Mouse (Mus musculus) embryo, embryonic 10 days (tissue): ENCODE results near the gene Pknox1.

Source experiments
- DNase-seq: peaks from one replicate; pipeline ENCODE4 v3.0.0-alpha.2; 2015; ENCODE audit warnings: low spot score

Gene Pknox1

DNA sequence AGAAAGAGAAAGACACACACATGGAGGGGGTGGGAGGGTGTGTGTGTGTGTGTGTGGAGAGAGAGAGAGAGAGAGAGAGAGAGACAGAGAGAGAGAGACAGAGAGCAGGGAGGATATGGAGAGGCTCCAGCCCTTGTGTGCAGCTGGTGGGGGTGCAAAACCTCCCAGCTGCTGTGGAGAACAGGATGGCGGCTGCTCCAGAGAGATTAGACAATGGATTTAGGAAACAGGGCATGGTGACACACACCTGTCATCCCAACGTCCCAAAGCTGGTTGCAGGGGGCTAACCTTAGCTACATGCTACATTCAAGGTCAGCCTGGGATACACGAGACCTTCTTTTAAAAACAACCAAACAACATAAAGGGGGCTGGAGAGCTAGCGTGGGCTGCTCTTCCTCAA is 8.3 kb upstream of the Pknox1 start:
- no peak for DNase-seq

DNA sequence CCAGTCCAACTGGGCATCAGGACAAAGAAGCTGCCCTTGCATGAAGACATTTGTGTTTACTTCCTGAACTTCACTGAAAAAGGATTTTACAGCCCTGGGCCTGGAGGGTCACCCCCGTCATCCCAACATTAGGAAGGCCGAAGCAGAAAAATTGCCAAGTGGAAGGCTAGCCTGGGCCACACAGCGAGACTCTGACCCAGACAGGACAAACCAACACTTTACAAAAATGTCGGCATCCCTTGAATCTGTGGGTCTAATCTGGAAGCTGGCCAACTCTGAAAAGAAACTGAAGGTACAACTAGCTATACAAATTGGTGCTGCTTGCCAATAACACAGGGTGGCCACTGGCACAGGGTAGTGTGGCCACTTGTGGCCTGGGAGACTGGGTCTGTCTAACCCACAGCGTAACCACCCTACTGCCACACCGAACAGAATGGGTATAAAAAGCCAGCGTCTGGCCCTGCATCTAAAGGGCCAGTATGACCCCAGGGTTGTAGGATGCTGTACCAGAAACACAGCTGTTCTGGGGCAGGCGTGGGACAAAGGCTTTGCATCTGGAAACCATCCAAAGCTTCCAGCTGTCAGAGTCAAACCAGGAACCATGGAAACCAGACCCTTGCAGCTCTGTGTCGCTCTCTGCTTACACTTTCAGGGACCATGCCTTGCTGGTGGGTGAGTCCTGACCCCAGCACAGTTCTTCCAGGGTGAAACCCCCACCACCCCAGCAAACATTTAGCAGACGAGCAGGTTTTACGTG is 7.2 kb upstream of the Pknox1 start:
- peak; percentile 78 for DNase-seq

DNA sequence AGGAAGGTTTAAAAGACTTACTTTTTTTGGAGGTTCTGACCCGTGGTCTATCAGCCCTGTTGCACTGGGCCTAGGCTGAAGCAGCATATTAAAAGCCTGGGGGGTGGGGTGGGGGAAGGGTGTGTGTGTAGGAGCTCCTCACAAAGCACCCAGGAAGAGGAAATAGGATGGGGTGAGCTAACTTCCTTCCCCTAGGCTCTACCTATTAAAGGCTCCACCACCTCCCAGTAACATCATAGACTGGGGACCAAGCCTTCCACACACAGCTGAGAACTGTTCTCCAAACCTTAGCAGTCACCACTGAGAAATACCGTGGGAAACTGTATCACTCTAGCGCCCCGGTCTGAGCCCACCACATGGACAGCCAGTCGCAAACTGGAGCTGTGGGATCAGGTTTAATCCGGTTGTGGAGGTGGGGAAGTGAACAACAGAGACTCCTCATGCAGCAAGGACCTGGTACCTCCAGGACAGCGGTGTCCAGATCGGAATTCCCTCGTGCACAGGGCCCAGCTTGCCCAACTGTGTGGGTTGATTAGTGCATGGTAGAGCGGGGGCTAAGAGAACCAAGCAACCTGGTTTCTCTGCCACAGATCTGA is 6.5 kb upstream of the Pknox1 start:
- DNase-seq = no peak

DNA sequence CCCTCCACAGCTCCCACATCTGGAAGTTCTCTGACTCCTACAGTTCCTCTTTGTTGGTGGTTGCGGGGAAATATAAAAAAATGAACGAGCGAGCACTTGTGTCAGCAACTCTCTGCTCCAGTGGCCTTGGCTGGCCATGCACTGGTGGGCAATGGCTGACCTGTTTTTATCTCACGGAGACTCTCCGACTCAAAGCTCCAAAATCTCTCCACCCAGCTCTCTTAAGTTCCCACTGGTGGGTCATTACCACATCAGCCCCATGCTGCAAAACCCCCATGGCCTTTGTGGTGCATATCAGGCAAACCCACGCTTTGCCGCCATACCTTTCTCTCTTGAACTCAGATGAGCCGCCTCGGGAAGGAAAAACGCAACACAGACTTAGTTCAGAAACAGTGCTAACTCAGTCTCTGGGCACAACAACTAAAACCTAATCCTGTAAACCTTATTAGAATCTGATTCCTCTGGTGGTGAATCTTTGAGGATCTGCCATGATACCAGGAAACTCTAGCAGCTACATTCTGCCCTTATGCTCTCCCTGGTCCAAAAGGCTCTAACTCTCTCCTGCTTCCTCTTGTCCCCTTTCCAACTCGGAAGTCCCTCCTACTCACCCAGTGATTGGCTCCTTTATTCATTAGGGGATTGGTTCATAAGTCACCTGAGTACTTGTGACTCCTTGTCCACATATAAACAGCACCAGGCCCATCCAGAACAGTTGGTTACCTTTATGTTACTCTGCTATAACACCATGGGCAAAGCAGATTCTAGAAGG is 5.3 kb upstream of the Pknox1 start:
- no peak for DNase-seq

DNA sequence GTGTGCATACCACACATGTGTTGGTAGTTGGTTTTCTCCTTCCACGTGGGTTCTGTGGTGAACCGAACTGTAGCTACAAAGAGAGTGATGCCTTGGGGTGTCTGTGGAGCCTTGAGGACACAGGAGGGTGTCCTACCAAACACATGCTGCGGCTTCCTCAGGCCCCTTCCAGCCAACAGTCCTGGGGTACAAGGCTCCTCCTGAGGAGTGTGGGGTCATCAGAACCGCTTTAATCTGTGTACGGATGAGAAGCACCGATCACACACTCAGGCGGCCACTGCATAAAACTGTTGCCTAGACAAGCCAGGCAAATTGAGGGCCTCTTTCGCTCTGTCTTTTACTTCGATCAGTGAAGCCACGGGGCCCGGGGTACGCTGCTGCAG is 911 bp upstream of the Pknox1 start:
- DNase-seq = no peak

DNA sequence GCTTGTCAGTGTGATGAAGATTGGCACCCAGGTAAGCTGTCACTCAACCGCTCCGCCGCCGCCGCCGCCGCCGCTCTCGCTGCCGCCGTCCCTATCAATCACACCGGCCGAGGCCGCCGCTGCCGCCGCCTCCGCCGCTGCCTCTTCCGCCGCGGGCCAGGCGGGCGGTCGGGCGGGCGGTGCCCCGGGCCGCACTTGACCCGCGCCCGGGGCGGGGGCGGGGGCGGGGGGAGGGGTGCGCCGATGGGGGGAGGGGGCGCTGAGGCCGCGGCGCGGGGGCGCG is 265 bp downstream of the Pknox1 start:
- DNase-seq = no peak

DNA sequence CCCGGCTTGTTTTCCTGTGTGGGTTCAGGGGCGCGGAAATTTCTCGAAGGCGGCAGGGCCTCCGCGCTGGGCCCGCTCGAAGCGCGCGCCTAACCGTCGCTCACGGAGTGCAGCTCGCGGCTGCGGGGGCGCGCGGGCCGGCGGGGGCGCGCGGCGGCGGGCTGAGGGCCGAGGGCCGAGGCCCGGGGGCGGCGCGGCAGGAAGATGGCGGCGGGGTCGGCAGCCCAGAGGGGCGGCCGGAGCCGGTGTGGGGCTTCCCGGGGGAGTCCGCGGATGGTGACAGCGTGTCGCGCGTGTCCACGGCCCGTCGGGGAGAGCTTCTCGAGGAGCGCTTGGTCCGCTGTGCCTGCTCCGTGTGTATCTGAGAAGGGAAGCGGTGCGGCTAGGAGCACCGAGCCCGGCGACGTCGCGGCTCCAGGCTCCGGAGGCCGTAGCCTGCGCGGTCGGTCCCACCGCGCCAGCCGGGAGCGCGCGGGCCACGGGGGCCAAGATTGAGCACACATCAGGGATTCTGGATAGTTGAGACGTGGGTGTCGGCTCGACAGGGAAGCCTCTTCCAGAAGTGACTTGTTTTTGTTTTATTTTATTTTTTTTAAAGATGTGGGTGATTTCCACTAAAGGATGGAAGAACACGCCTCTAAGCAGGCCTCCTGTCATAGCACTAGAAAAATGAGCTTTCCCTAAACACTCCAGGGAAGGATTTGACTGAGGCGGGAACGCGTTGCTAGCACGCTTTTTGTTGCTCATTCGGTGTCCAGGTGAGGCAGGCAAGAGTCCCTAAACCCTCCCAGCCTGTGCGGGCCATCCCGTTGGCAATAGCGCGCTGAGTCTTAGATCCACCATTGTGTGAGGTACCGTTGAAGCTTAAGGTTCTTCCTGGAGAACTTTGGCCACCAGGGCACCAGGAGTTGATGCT is 865 bp downstream of the Pknox1 start:
- DNase-seq = peak; percentile 77

DNA sequence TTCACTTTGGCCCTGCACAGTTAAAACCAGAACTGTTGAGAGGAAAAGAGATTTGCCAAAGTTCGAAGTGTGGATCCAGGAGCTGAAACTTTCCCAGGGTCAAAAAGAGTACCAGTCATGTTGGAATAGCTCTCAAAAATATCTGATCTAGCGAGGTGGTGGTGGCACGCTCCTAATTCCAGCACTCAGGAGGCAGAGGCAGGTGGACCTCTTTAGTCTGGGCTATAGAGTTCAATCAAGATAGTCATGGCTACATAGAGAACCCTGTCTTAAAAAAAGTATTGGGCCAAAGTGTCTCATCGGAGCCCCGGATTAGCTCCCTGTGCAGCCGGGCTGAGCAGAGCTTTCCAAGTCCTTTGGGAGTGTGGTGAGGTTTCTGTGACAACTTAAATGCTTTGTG is 1.7 kb downstream of the Pknox1 start:
- no peak for DNase-seq

DNA sequence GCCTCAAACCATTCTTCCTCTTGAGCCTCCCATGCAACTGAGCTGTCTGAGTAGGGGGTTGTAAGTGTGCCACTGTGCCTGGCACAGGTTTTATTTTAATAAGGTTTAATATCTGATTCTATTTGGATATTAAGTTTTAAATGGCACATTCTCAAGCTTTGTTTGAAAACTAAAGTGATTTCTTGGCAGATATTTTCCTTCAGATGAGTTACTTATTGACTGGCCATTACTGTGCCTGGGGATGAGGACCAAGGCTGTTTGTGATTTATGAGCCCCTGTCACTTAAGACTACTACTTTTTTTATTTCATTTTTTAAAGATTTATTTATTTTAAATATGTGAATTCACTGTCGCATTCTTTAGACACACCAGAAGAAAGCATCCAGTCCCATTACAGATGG is 5.2 kb downstream of the Pknox1 start:
- no peak for DNase-seq

DNA sequence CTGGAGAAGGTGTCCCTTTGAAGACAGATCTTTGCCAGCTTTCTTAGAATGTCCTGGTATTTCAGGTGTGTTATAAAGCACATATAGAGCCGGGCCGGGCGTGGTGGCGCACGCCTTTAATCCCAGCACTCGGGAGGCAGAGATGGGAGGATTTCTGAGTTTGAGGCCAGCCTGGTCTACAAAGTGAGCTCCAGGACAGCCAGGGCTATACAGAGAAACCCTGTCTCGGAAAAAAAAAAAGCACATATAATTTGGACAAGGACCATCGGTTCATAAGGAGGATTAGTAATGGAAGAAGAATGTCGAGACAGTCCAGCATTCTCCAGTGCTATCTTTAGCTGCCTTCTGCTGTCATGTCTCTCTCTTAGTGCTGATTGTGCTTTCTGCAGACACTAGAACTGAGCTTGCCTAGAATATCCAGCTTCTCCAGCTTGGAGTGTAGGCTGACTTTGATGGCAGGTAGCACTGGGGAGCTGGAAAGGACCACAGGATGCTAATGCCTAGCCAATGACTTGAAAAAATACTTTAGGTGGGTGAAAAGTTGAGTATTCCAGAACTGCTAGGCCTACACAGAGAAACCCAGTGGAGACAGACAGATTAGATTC is 5.9 kb downstream of the Pknox1 start:
- DNase-seq = peak; percentile 61

DNA sequence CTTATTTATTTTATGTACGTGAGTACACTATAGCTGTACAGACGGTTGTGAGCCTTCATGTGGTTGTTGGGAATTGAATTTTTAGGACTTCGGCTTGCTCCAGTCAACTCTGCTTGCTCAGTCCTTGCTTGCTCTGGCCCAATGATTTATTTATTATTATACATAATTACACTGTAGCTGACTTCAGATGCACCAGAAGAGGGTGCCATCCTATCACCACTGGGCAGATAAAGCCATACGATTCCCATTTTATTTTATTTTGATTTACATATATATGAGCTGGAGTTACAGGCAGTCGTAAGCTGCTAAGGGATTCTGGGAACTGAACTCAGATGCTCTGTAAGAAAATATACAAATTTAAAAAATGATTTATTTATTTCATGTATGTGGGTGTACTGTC is 7.2 kb downstream of the Pknox1 start:
- no peak for DNase-seq

DNA sequence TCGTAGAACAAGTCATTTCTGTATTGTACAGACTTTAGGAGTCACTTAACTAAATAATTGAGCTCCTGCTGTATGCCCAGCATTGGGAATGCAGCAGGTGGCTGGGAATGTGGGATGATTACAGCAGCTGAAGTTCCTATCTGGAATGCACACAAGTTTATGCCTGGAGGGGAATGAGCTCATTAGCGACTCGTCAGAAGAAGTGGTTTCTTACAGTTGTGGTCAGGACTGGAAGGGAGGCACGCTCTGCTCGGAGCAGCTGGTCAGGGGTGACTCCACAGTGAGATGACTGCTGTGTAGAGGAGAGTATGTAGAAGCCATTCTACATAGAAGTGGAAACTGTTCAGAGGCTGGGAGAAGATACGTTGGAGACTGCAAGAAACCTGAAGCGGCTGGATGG is 10.1 kb downstream of the Pknox1 start:
- no peak for DNase-seq

DNA sequence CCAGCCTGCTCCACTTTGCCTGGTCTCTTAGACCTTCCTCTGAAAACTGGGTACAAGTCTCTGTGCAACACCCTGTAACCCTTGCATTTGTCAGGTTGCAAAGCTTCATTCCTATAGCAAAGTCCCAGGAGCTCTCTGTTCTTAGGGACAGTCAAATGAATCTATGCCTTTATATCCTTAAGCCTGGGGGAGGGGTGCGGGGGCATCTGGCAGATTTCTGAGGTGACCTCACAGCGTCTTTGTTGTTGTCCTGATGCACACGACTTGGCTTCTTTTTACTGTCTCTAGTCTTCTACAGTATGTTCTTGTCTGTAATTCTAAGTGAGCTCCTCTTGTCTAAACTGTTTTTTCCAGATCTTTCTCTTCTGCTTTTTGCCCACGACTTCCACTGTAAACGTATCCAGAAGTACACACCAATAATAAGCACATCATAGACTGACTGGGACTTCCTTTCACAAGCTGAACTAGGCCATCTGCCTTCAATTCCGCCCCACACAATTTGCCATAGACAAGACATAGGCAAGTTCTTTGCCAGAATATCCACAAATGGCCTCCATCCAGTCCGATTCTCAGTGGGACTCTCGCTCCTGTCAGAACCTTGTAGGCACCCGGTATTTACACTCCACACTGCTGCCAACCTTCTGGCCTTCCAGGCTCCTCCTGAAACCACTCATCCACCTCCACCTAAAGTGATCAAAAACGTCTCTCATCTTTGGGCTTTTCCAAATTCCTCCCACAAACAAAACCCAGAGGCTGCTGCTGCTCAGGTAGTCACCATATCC is 12.1 kb downstream of the Pknox1 start:
- DNase-seq = no peak

DNA sequence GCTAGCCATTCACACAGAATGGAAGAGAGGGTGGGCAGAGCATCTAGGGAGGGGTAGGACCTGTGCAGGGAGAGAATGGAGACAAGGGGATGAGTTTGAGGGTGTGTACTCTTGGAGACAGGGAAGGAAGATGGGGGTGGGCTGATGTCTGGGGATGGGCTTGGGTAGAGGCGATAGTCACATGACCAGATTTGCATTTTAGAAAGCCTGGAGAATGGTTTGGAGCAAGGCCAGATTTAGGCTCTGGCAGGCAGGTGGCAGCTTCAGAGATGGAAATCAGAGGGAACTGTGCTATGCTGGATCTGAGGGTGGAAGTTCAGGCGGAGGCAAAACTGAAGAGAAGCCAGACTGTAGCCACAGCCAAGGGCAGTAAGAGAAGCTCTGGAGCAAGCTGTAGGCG is 15.8 kb downstream of the Pknox1 start:
- no peak for DNase-seq

DNA sequence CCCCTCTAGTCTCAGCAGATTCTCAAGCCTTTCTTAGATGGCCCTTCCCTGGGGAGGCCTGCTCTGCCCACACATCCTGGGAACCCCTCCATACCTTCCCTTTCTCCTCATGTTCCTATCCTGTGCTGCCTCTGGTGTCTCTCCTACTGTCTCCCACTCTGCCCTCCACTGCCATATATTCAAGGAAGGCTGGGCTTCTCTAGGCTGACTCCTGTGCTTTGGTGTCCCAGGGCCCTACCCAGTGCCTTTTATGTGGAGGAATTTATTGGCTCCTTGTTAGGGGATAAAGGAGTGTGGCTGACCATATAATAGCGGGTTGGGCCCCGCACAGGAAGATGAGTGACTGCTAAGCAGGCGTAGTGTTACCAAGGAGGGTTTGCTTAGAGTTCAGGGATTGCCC is 18.7 kb downstream of the Pknox1 start:
- DNase-seq = no peak

DNA sequence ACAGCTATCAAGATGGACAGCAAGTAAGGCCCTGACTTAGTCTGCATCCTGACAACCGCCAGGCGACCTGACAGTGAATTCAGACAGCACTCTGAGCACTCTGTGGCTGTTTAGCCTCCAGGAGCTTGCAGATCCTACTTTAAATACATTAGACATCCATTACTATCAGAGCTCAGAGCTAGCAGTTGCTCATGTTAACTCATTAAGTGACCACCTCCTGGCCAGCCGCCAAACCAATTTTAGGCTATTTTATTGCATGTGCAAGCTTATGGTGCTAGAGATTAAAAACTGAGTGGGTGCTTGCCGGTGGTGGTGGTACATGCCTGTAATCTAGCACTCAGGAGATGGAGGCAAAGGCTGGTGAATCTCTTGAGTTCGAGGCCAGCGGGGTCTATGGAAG is 19.2 kb downstream of the Pknox1 start:
- no peak for DNase-seq

DNA sequence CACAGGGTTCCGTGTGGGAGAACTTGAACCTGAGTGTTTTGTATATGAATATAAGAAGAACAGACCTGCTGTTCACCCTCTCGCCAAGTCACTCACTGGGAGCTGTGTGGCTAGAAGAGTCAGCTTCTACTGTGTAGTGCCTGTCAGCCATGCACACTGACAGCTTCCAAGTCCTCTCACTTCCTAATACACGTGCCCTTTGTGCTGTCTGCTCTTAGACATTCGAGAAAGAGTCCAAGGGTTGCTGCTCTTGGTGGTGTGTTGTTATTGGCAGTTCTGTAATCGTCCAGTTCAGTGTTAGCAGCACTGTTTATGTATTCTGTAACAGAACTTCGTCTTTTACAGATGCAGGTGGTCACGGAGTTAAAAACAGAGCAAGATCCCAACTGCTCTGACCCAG is 23.6 kb downstream of the Pknox1 start:
- DNase-seq = no peak

DNA sequence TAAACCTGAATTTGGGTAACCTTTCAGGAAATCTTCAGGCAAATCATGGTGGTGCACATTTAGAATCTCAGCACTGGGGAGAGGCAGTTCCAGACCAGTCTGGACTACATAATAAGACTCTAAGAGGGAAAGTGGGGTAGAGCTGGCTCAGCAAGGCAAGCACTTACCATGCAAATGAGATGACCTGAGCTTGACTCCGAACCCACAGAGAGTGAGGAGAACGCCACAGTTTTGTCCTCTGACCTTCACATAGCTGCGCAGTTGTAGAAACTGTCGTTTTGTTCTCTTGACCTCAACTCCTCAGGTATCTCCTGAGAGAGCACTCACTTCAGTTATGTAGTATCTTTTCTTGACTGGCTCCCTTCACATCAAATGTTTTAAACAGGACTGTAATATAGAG is 24.2 kb downstream of the Pknox1 start:
- no peak for DNase-seq

DNA sequence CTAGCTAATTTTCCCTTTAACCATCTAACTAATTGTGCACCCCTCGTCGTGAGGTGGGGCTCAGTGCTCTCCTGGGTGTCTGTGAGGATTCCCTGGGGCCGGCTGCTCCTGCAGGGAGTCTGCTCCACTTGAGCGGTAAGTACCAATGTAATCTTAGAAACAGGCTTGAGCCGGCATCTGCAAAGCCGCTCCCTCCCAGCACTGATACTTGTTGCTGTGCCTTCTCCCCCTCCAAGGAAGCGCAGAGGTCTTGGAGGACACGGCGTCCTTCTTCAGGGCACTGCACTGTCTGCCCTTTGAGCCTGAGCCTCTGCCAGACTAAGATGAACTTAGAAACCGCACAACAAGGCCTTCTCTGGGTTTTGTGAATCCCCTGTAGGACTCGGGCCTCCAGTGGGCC is 26.3 kb downstream of the Pknox1 start:
- DNase-seq = no peak

DNA sequence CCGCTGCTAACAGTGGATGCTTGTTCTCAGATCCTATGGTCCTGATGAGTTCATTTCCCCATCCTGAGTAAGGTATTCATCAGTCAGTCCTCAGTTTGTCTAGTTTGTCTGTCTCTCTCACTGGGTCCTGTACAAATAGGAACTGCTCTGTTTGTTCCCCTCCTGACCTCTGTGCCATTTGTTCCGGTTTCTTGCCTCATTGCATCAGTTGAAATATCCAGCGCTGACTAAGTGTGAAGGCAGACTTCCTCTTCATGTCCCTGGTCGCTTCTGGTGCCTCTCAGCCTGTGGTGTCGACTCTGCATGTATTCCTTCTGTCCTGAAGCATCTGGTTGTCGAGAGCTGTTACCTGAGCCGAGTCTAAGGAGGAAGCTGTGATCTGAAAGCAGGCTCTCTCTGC is 30.1 kb downstream of the Pknox1 start:
- DNase-seq = no peak

DNA sequence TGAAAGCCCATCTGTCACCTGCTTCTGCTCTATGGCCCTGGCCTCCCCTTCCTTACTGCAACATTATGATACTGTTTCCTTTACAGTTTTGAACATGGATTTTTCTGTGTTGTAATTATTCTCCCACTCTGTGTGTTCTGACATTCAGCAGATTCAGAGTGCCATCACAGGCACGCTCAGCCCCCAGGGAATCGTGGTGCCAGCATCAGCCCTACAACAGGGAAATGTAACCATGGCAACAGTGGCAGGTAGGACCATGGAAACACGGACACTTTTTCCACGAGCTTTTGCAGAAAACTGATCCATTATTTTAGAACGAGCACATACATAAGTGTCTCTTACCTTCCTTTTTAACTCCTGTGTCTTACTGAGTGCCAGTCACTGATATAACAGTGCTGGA is 30.5 kb downstream of the Pknox1 start:
- DNase-seq = no peak
